Mouse (Mus musculus) small intestine, adult 2 months (tissue): ENCODE measurements at regions not wholly inside any gene's neighbourhood (a gene's known extent, or its start where the extent isn't known, plus 50 kb on each side); places are given as distances from the start of the nearest gene placed in this dataset.
"Not testable (repeated sequence)": the region's sequence is repeated elsewhere in the genome, so short reads cannot be mapped to it uniquely, and the experiment has no call there.

Experiments used
- CTCF ChIP-seq: fragments of 200-500 bp; IDR thresholded peaks from 2 replicates; pipeline ENCODE4 v1.5.1; 2012; ENCODE audit warnings: low read depth, mild to moderate bottlenecking, control low read depth, inconsistent platforms, low read length, moderate library complexity, mixed read lengths; ENCODE audit not compliant: insufficient replicate concordance, insufficient read length; ENCODE audit errors: extremely low read depth
- POLR2A ChIP-seq: fragments of 200-500 bp; IDR thresholded peaks from 2 replicates; pipeline ENCODE4 v1.6.1; 2012; ENCODE audit warnings: low read depth, mild to moderate bottlenecking, control low read depth, inconsistent platforms, low read length, moderate library complexity

- TF ChIP-seq CTCF, POLR2A: not testable (repeated sequence)
Measured at GRCm38 (mm10) chr8:115971351-115971750, 263.8 kb upstream of the Maf start.
